Mouse (Mus musculus) small intestine, adult 2 months (tissue): ENCODE data around the gene Adamtsl1.

Experiments
- CTCF ChIP-seq: fragments of 200-500 bp; IDR thresholded peaks from 2 replicates; pipeline ENCODE4 v1.5.1; 2012; ENCODE audit warnings: low read depth, mild to moderate bottlenecking, control low read depth, inconsistent platforms, low read length, moderate library complexity, mixed read lengths; ENCODE audit not compliant: insufficient replicate concordance, insufficient read length; ENCODE audit errors: extremely low read depth
- POLR2A ChIP-seq: fragments of 200-500 bp; IDR thresholded peaks from 2 replicates; pipeline ENCODE4 v1.6.1; 2012; ENCODE audit warnings: low read depth, mild to moderate bottlenecking, control low read depth, inconsistent platforms, low read length, moderate library complexity

DNA sequence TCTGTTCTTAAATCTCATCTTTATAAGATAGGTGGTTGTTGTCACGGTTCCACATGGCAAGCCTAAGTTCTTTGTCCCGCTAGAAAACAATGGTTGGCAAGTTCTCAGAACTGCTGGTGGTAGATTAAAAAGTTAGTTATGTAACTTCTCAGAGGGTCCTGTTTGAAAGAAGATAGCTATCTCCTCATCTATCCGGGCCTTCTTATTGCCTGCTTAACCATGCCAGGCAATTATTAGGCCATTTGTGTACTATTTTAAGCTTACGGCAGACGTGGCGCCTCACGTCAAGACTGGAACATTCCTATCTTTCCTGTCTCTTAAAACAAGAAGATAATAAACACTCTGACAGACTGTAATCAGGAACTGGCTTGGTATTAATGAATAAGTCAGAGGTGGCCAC, 115.4 kb downstream of the Adamtsl1 start:
- TF ChIP-seq CTCF (no peak), POLR2A (no peak)
